Mouse (Mus musculus) neural tube, embryonic 11.5 days (tissue): ENCODE measurements around the gene Trap1. TPM values are rescaled to one million over a fixed set of nuclear protein-coding genes. Genes with fewer than 3 reads are reported as not detected.
"Not testable (repeated sequence)": the region's sequence is repeated elsewhere in the genome, so short reads cannot be mapped to it uniquely, and the experiment has no call there.

Experiments
- ATAC-seq: fragments of 200-750 bp; cut with Nextera tagmentation; 2 replicates; pipeline ENCODE4 v1.8.0; 2017; ENCODE audit warnings: moderate number of reproducible peaks, mild to moderate bottlenecking, moderate TSS enrichment, moderate library complexity; ENCODE audit not compliant: insufficient read depth, low FRiP score, low TSS enrichment
- DNase-seq: peaks from one replicate; pipeline ENCODE4 v3.0.0-alpha.2; 2015; ENCODE audit warnings: low spot score
- H3K27ac ChIP-seq: fragments of 300-500 bp; sonication (generic); 2 replicates; pipeline ENCODE4 v1.5.1; 2014; ENCODE audit warnings: low read depth, mild to moderate bottlenecking, low read length
- H3K27me3 ChIP-seq: fragments of 300-500 bp; sonication (generic); 2 replicates; pipeline ENCODE4 v1.6.1; 2014; ENCODE audit warnings: mild to moderate bottlenecking, low read length, mixed read lengths; ENCODE audit not compliant: control insufficient read depth, insufficient read depth
- H3K36me3 ChIP-seq: fragments of 300-500 bp; sonication (generic); 2 replicates; pipeline ENCODE4 v1.6.1; 2014; ENCODE audit warnings: mild to moderate bottlenecking, low read length, moderate library complexity, mixed read lengths; ENCODE audit not compliant: control insufficient read depth, insufficient read depth
- H3K4me1 ChIP-seq: fragments of 300-500 bp; sonication (generic); 2 replicates; pipeline ENCODE4 v1.6.1; 2014; ENCODE audit warnings: low read length, mixed read lengths; ENCODE audit not compliant: control insufficient read depth, insufficient read depth
- H3K4me2 ChIP-seq: fragments of 300-500 bp; sonication (generic); 2 replicates; pipeline ENCODE4 v1.6.1; 2014; ENCODE audit warnings: low read depth, mild to moderate bottlenecking, moderate library complexity
- H3K4me3 ChIP-seq: fragments of 300-500 bp; sonication (generic); 2 replicates; pipeline ENCODE4 v1.5.1; 2014; ENCODE audit warnings: low read depth, low read length
- H3K9ac ChIP-seq: fragments of 300-500 bp; sonication (generic); 2 replicates; pipeline ENCODE4 v1.6.1; 2014; ENCODE audit warnings: mild to moderate bottlenecking, low read length
- H3K9me3 ChIP-seq: fragments of 300-500 bp; sonication (generic); 2 replicates; pipeline ENCODE4 v1.6.1; 2016; ENCODE audit warnings: low read length; ENCODE audit not compliant: control insufficient read depth
- WGBS: fragments of 180-500 bp; shearing (Covaris S2); extraction: QIAGEN DNeasy Blood & Tissue Kit; methylation state at CpG from one replicate; pipeline ENCODE4 v1.1.7; 2014; 5-methylcytosine and 5-hydroxymethylcytosine counted together
- polyA plus RNA-seq: library from polyadenylated mRNA; unstranded; fragments of >200 nt; fragmentation: Nextera tagmentation; extraction: Ambion mirVana; gene quantifications from 2 replicates; pipeline ENCODE4 v1.2.1, GENCODE M21; 2014

The Trap1 gene
- polyA plus RNA-seq, 1 experiment from 2014 or later = 85.7 TPM

DNA sequence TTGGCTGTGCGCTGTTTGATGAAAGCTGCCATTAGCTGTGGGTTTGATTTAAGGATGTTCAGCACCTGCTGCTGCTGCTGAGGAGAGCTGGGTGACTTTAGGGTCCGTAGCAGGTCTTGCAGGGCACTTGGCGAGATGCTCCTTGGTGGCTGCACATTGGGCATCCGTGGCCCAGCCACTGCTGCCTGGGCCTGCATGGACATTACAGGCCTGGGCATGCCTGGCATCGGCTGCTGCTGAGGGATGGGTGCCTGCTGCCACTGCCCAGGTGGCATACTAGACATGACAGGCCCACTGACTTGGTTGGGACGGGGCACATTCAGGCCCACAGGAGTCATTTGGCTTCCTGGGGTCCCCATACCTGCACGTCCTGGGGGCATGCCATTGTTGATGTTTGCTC is 7.4 kb upstream of the Trap1 start:
- peaks cover 41% of the 10 kb centered on the region for H3K36me3 ChIP-seq
- no peak overlapping the region for H3K4me2 ChIP-seq
- H3K9me3 ChIP-seq = no peaks in the 10 kb centered on the region
- no peak overlapping the region for H3K4me3 ChIP-seq
- DNase-seq (no peak), ATAC-seq (no peak)
- H3K27ac ChIP-seq = no peak overlapping the region
- H3K9ac ChIP-seq = no peak overlapping the region
- no peaks in the 10 kb centered on the region for H3K27me3 ChIP-seq
- no peaks in the 10 kb centered on the region for H3K4me1 ChIP-seq
- 94% methylated on average over 7 of the region's 7 CpGs for WGBS

- peaks cover 14% of the 10 kb centered on the region for H3K36me3 ChIP-seq
- not testable (repeated sequence) for H3K4me3 ChIP-seq, H3K4me2 ChIP-seq, DNase-seq, H3K9me3 ChIP-seq, H3K27ac ChIP-seq, ATAC-seq, H3K4me1 ChIP-seq, H3K9ac ChIP-seq, H3K27me3 ChIP-seq
- WGBS = 76% methylated on average over 3 of the region's 3 CpGs
Observed at GRCm38 (mm10) chr16:4080419-4080818, 2.8 kb upstream of the Trap1 start.

DNA sequence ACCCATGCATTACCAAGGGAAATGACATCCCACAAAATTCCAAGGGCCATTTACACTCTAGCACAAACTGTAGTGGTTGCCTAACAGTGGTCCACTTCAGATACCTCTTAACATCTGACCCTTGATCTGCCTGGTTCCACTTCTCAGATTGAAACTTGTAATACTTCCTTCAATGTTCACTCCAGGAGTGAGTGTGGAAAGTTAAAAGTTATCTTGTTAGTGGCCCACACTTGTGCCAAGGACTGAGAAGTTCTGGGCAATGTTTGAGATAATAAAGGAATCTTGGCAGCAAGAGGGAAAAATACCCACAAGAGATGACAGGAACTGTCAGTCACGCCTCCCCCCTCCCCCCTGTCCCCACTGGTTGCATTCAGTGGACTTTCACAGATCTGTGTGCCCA is 2.0 kb upstream of the Trap1 start:
- Histone ChIP-seq H3K27me3 (no peaks in the 10 kb centered on the region), H3K27ac (no peak overlapping the region), H3K9me3 (no peaks in the 10 kb centered on the region), H3K4me3 (no peak overlapping the region), H3K9ac (no peak overlapping the region), H3K4me1 (peaks cover 4% of the 10 kb centered on the region), H3K4me2 (no peak overlapping the region), H3K36me3 (peaks cover 8% of the 10 kb centered on the region)
- ATAC-seq = no peak
- no peak for DNase-seq
- 89% methylated on average over 1 of the region's 1 CpGs for WGBS

GRCm38 (mm10) chr16:4078302-4078701 is 675 bp upstream of the Trap1 start:
- not testable (repeated sequence) for H3K36me3 ChIP-seq, H3K4me1 ChIP-seq, DNase-seq, ATAC-seq, H3K9me3 ChIP-seq, H3K9ac ChIP-seq, H3K4me3 ChIP-seq, H3K27ac ChIP-seq, H3K27me3 ChIP-seq
- 77% methylated on average over 10 of the region's 10 CpGs for WGBS
- peak overlapping the region; percentile 58; the same call in 1 of the 2 replicates for H3K4me2 ChIP-seq

GRCm38 (mm10) chr16:4074836-4075235 is 2.8 kb downstream of the Trap1 start:
- no peak for DNase-seq
- H3K4me3 ChIP-seq = no peak overlapping the region
- no peak for ATAC-seq
- H3K27me3 ChIP-seq = no peaks in the 10 kb centered on the region
- H3K9ac ChIP-seq = no peak overlapping the region
- H3K36me3 ChIP-seq = no peaks in the 10 kb centered on the region
- no peak overlapping the region for H3K27ac ChIP-seq
- peaks cover 4% of the 10 kb centered on the region for H3K4me1 ChIP-seq
- WGBS = 84% methylated on average over 3 of the region's 3 CpGs
- no peak overlapping the region for H3K4me2 ChIP-seq
- H3K9me3 ChIP-seq = no peaks in the 10 kb centered on the region

DNA sequence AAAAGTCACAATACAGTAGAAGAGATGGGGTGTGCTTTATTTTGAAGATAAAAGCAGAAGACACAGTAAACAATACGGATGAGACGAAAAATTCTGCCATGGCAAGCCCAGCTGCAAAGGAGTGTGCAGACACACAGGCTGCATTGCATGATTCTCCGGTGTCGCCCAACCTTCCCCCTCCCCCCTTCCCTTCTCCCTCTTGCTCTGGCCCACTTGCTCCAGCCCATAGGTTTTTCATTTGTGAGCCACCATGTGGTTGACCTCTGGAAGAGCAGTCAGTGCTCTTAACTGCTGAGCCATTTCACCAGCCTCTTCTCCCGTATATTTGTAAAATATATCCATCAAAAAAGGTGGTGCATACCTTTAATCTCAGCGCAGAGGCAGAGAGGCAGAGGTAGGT is 3.3 kb downstream of the Trap1 start:
- Histone ChIP-seq H3K27ac (no peak overlapping the region), H3K4me1 (peaks cover 4% of the 10 kb centered on the region), H3K4me3 (no peak overlapping the region), H3K9me3 (no peaks in the 10 kb centered on the region), H3K9ac (no peak overlapping the region), H3K27me3 (no peaks in the 10 kb centered on the region), H3K4me2 (no peak overlapping the region), H3K36me3 (no peaks in the 10 kb centered on the region)
- WGBS = 73% methylated on average over 6 of the region's 6 CpGs
- ATAC-seq (no peak), DNase-seq (no peak)

- H3K4me3 ChIP-seq = no peak overlapping the region
- peak; percentile 57 for DNase-seq
- 62% methylated on average over 8 of the region's 8 CpGs for WGBS
- peaks cover 4% of the 10 kb centered on the region for H3K36me3 ChIP-seq
- 0 out of 2 replicates have a peak overlapping the region, but pooled peaks have one; percentile 18 for H3K9ac ChIP-seq
- H3K27me3 ChIP-seq = no peaks in the 10 kb centered on the region
- H3K9me3 ChIP-seq = no peaks in the 10 kb centered on the region
- H3K27ac ChIP-seq = no peak overlapping the region
- H3K4me2 ChIP-seq = no peak overlapping the region
- no peaks in the 10 kb centered on the region for H3K4me1 ChIP-seq
- no peak for ATAC-seq
Observed at GRCm38 (mm10) chr16:4068588-4068987, 9.0 kb downstream of the Trap1 start.

DNA sequence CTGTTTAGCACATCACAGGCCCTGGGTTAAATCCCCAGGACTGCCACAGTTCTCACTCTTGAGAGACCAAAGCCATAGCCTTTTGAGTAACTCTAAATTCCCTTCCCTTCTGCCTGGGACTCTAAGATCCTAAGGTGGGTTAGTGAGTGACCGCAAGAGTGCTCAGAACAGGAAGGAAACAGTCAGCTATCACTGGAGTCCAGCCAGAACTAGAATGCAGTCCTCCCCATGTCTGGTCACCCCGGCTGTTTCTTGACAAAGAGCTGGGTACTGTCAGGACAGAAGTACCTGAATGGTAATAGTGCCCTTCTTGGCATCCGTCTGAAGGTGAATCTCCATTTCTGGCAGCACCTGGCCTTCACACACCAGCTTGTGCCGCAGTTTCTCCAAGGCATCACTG is 12.7 kb downstream of the Trap1 start:
- H3K27me3 ChIP-seq = no peaks in the 10 kb centered on the region
- no peaks in the 10 kb centered on the region for H3K9me3 ChIP-seq
- H3K27ac ChIP-seq = no peak overlapping the region
- H3K36me3 ChIP-seq = peaks cover 12% of the 10 kb centered on the region
- ATAC-seq = no peak
- H3K4me1 ChIP-seq = no peaks in the 10 kb centered on the region
- H3K9ac ChIP-seq = no peak overlapping the region
- no peak overlapping the region for H3K4me3 ChIP-seq
- WGBS = 94% methylated on average over 4 of the region's 4 CpGs
- no peak overlapping the region for H3K4me2 ChIP-seq
- DNase-seq = no peak

- H3K27ac ChIP-seq = no peak overlapping the region
- no peak overlapping the region for H3K4me2 ChIP-seq
- no peaks in the 10 kb centered on the region for H3K9me3 ChIP-seq
- no peak overlapping the region for H3K9ac ChIP-seq
- no peaks in the 10 kb centered on the region for H3K27me3 ChIP-seq
- H3K4me1 ChIP-seq = no peaks in the 10 kb centered on the region
- H3K36me3 ChIP-seq = peaks cover 12% of the 10 kb centered on the region; the same call in 1 of the 2 replicates
- no peak overlapping the region for H3K4me3 ChIP-seq
- DNase-seq (no peak), ATAC-seq (no peak)
- WGBS = 91% methylated on average over 3 of the region's 3 CpGs
Observed at GRCm38 (mm10) chr16:4053811-4054210, 23.8 kb downstream of the Trap1 start.
